Mouse (Mus musculus): ENCODE measurements around the gene Cyp2d34.

- TF ChIP-seq POLR2A (IDR thresholded peaks at IDR 0.05; ENCODE audit: control insufficient read depth, low read depth, low read length) (no peak), CTCF (IDR thresholded peaks at IDR 0.05; ENCODE audit: control insufficient read depth, insufficient read depth, insufficient replicate concordance, low read depth, low read length) (no peak)
Observed at GRCm38 (mm10) chr15:82641921-82642320, 21.2 kb upstream of the Cyp2d34 start.
